Mouse (Mus musculus) midbrain, embryonic 16.5 days (tissue): ENCODE data around the gene Trim15. TPM values are rescaled to one million over a fixed set of nuclear protein-coding genes. Genes with fewer than 3 reads are reported as not detected.

Experiments
- ATAC-seq: fragments of 200-750 bp; cut with Nextera tagmentation; 2 replicates; pipeline ENCODE4 v1.8.0; 2017; ENCODE audit warnings: moderate TSS enrichment
- H3K27ac ChIP-seq: fragments of 300-500 bp; sonication (generic); 2 replicates; pipeline ENCODE4 v1.5.1; 2014; ENCODE audit warnings: mild to moderate bottlenecking, low read length, mixed read lengths
- H3K27me3 ChIP-seq: fragments of 300-500 bp; sonication (generic); 2 replicates; pipeline ENCODE4 v1.6.1; 2014; ENCODE audit warnings: low read depth, low read length, mixed read lengths; ENCODE audit not compliant: control insufficient read depth, insufficient read depth
- H3K36me3 ChIP-seq: fragments of 300-500 bp; sonication (generic); 2 replicates; pipeline ENCODE4 v1.6.1; 2014; ENCODE audit warnings: mild to moderate bottlenecking, low read length, moderate library complexity, mixed read lengths; ENCODE audit not compliant: control insufficient read depth, insufficient read depth
- H3K4me1 ChIP-seq: fragments of 300-500 bp; sonication (generic); 2 replicates; pipeline ENCODE4 v1.6.1; 2014; ENCODE audit warnings: mild to moderate bottlenecking, low read length, mixed read lengths; ENCODE audit not compliant: control insufficient read depth, insufficient read depth
- H3K4me2 ChIP-seq: fragments of 300-500 bp; sonication (generic); 2 replicates; pipeline ENCODE4 v1.6.1; 2014; ENCODE audit warnings: mild to moderate bottlenecking, low read length, mixed read lengths
- H3K4me3 ChIP-seq: fragments of 300-500 bp; sonication (generic); 2 replicates; pipeline ENCODE4 v1.5.1; 2014; ENCODE audit warnings: low read depth, mild to moderate bottlenecking, low read length, moderate library complexity, mixed read lengths
- H3K9ac ChIP-seq: fragments of 300-500 bp; sonication (generic); 2 replicates; pipeline ENCODE4 v1.6.1; 2014; ENCODE audit warnings: low read depth, low read length, mixed read lengths
- H3K9me3 ChIP-seq: fragments of 300-500 bp; sonication (generic); replicated peaks from 2 replicates; pipeline ENCODE4 v1.6.1; 2014; ENCODE audit warnings: mild to moderate bottlenecking, low read length, mixed read lengths; ENCODE audit not compliant: control insufficient read depth, poor library complexity, severe bottlenecking
- WGBS: fragments of 180-500 bp; shearing (Covaris S2); extraction: QIAGEN DNeasy Blood & Tissue Kit; methylation state at CpG from one replicate; pipeline ENCODE4 v1.1.7; 2014; 5-methylcytosine and 5-hydroxymethylcytosine counted together
- polyA plus RNA-seq: library from polyadenylated mRNA; unstranded; fragments of >200 nt; fragmentation: Nextera tagmentation; extraction: Ambion mirVana; gene quantifications from 2 replicates; pipeline ENCODE4 v1.2.1, GENCODE M21; 2015

Trim15 gene
- polyA plus RNA-seq, 1 experiment from 2014 or later: 0.89 TPM

DNA sequence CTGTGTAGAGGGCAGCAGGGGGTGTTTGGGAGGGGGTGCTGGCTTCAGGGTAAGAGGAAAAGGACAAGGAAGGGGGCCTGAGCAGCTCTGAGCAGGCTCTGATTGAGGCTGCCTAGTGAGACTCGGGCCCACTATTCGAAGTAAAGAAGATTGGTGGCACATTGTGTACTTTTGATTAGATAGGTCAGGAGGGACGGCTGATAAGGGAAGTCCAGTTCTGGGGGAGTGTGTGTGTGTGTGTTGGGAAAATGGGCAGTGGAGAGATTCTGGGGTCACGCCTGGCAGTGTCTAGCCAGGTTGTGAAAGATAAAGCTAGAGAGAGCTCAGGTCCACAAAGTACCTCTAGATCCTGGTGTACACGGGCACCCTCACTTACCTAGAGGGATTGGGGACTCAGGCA, 15.4 kb downstream of the Trim15 start:
- Histone ChIP-seq H3K36me3 (peaks cover 48% of the 10 kb centered on the region), H3K4me2 (no peak overlapping the region)
- no peak for ATAC-seq

GRCm38 (mm10) chr17:36851200-36851599, 15.8 kb downstream of the Trim15 start:
- no peak overlapping the region for H3K4me2 ChIP-seq
- H3K27me3 ChIP-seq: no peaks in the 10 kb centered on the region
- H3K9me3 ChIP-seq: no peaks in the 10 kb centered on the region
- peaks cover 43% of the 10 kb centered on the region for H3K36me3 ChIP-seq
- no peak overlapping the region for H3K9ac ChIP-seq
- 90% methylated on average over 5 of the region's 5 CpGs for WGBS
- no peak for ATAC-seq
- no peak overlapping the region for H3K27ac ChIP-seq
- no peak overlapping the region for H3K4me3 ChIP-seq
- 0 out of 2 replicates have a peak, but pooled peaks cover 2% of the 10 kb centered on the region for H3K4me1 ChIP-seq

More for the DNA sequence above, 15.4 kb downstream of the Trim15 start:
- Histone ChIP-seq H3K27me3 (no peaks in the 10 kb centered on the region), H3K4me3 (no peak overlapping the region), H3K9ac (no peak overlapping the region), H3K9me3 (no peaks in the 10 kb centered on the region), H3K4me1 (0 out of 2 replicates have a peak, but pooled peaks cover 2% of the 10 kb centered on the region), H3K27ac (no peak overlapping the region)
- 95% methylated on average over 5 of the region's 5 CpGs for WGBS

- 96% methylated on average over 2 of the region's 2 CpGs for WGBS
- Histone ChIP-seq H3K4me3 (no peak overlapping the region), H3K27ac (no peak overlapping the region), H3K4me2 (no peak overlapping the region), H3K4me1 (0 out of 2 replicates have a peak, but pooled peaks cover 2% of the 10 kb centered on the region), H3K9me3 (no peaks in the 10 kb centered on the region), H3K27me3 (no peaks in the 10 kb centered on the region), H3K36me3 (peaks cover 31% of the 10 kb centered on the region), H3K9ac (no peak overlapping the region)
- ATAC-seq: no peak
Measured at GRCm38 (mm10) chr17:36849992-36850391, 17.0 kb downstream of the Trim15 start.

DNA sequence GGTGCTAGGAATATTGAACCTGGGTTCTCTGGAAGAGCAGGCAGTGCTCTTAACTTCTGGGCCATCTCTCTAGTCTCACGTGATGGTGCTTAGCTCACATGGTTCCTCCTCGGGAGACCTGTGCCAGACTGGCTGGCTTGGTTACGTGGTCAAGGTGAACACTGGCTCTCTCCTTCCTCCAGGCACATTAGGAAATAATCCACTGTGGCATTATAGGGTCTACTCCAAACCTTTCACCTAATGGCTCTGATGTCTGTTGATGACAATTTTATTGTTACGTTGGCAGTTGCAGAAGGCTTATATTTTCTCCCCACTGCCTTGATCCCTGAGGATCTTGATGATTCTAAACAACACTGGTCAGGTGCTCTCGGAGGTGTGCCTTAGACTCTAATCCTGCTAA, 18.1 kb downstream of the Trim15 start:
- WGBS: 86% methylated on average over 5 of the region's 5 CpGs
- no peak overlapping the region for H3K27ac ChIP-seq
- H3K4me1 ChIP-seq: 0 out of 2 replicates have a peak, but pooled peaks cover 2% of the 10 kb centered on the region
- no peak overlapping the region for H3K9ac ChIP-seq
- H3K27me3 ChIP-seq: no peaks in the 10 kb centered on the region
- ATAC-seq: no peak
- H3K9me3 ChIP-seq: no peaks in the 10 kb centered on the region
- H3K4me2 ChIP-seq: no peak overlapping the region
- no peak overlapping the region for H3K4me3 ChIP-seq
- peaks cover 22% of the 10 kb centered on the region for H3K36me3 ChIP-seq

DNA sequence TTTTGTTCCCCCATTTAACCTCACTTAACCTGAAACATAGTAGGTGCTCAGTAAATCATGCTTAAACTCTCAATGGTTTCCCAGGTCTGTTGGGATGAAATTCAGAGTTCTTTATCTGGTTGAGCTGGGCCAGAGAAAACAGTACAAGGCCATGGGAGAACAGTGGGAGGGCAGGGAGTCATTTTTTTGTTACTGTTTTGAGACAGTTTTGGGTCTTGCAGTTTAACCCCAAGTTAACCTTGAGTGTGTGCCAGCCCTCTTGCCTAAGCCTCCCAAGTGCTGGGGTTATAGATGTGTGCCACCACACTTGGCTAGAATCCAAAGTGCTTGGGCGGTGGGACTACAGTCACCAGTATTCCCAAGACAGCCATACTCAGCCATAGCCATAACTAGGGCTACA, 22.3 kb downstream of the Trim15 start:
- 93% methylated on average over 1 of the region's 1 CpGs for WGBS
- Histone ChIP-seq H3K9me3 (no peaks in the 10 kb centered on the region), H3K4me3 (no peak overlapping the region), H3K27ac (no peak overlapping the region), H3K4me2 (no peak overlapping the region), H3K36me3 (no peaks in the 10 kb centered on the region; the same call in 1 of the 2 replicates), H3K4me1 (no peaks in the 10 kb centered on the region), H3K27me3 (no peaks in the 10 kb centered on the region), H3K9ac (no peak overlapping the region)
- ATAC-seq: no peak

DNA sequence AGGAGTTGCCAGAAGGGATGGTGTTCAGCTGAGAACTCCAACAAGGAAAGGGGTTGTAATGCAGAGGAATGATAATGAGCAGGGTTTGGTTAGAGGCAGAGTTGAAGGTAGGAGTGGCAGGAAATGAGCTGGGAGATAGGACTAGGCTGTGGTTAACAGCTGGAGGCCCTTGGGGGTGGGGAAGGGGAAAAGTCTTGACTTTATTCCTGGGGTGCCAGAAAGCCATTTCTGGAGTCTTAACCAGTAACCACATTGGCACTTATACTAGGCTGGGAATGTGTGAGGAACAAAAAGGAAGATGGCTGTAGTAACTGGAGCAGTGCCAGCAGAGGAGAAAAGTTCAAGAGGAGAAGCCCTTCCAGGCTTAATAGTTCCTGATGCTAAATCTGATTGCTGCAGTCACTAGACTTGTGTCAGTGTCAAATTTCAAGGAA, 22.7 kb downstream of the Trim15 start:
- H3K4me2 ChIP-seq: no peak overlapping the region
- H3K27me3 ChIP-seq: no peaks in the 10 kb centered on the region
- H3K4me1 ChIP-seq: no peaks in the 10 kb centered on the region; the same call in 1 of the 2 replicates
- H3K36me3 ChIP-seq: no peaks in the 10 kb centered on the region; the same call in 1 of the 2 replicates
- no peak overlapping the region for H3K4me3 ChIP-seq
- H3K27ac ChIP-seq: no peak overlapping the region
- no peak for ATAC-seq
- no peak overlapping the region for H3K9ac ChIP-seq
- no peaks in the 10 kb centered on the region for H3K9me3 ChIP-seq

GRCm38 (mm10) chr17:36843696-36844095, 23.3 kb downstream of the Trim15 start:
- H3K9ac ChIP-seq: no peak overlapping the region
- ATAC-seq: no peak
- no peaks in the 10 kb centered on the region for H3K9me3 ChIP-seq
- H3K27ac ChIP-seq: no peak overlapping the region
- no peaks in the 10 kb centered on the region; the same call in 1 of the 2 replicates for H3K36me3 ChIP-seq
- H3K4me3 ChIP-seq: no peak overlapping the region
- no peak overlapping the region for H3K4me2 ChIP-seq
- H3K27me3 ChIP-seq: no peaks in the 10 kb centered on the region
- H3K4me1 ChIP-seq: no peaks in the 10 kb centered on the region; the same call in 1 of the 2 replicates
- WGBS: 78% methylated on average over 7 of the region's 7 CpGs

DNA sequence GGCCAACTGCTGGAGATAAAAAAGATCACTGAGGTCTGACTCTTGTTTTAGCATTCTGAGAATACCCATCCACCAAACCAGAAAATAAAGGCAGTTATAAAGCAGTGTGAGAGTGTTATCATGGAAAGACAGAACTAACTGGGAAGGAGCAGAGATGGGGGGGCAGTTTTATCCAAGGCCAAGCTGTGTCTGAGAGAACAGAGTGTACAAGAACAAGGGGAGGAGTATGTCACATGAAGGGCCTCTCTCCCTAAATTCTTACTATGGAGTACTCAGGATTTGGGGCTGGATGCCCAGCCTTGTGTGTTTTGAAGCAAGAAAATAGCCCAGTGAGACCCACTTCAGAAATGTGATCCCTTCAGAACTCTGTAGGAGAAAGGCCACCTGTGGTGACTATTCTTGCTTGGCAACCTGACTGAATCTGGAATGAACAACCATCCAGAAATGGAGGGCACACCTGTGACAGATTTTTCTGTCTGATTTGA, 26.0 kb downstream of the Trim15 start:
- H3K27me3 ChIP-seq: no peaks in the 10 kb centered on the region
- no peak overlapping the region for H3K9ac ChIP-seq
- no peak overlapping the region for H3K4me2 ChIP-seq
- H3K9me3 ChIP-seq: no peaks in the 10 kb centered on the region
- no peak overlapping the region for H3K27ac ChIP-seq
- no peak for ATAC-seq
- H3K4me1 ChIP-seq: peaks cover 11% of the 10 kb centered on the region
- H3K4me3 ChIP-seq: no peak overlapping the region
- no peaks in the 10 kb centered on the region; the same call in 1 of the 2 replicates for H3K36me3 ChIP-seq

DNA sequence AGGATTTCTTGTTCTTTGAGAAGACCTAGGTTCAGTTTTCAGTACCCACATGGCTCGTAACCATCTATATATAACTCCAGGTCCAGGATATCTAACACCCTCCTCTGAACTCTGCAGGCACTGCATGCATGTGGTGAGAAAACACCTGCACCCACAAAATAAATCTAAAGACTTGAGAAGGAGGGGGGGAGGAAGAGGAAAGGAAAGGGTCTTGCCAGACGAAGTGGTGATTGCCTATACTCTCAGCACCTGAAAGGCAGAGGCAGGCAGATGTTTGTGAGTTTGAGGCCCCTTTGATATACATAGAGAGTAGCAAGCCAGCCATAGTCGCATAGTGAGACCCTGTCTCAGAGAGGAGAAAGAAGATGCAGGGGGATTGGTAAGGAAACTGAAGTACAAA, 27.1 kb downstream of the Trim15 start:
- Histone ChIP-seq H3K4me2 (no peak overlapping the region), H3K9me3 (no peaks in the 10 kb centered on the region), H3K9ac (no peak overlapping the region), H3K36me3 (no peaks in the 10 kb centered on the region; the same call in 1 of the 2 replicates), H3K27me3 (no peaks in the 10 kb centered on the region), H3K4me3 (no peak overlapping the region), H3K27ac (no peak overlapping the region), H3K4me1 (peaks cover 11% of the 10 kb centered on the region)
- WGBS: 85% methylated on average over 3 of the region's 3 CpGs
- ATAC-seq: no peak
